Mouse (Mus musculus) C2C12 (cell line): ENCODE measurements around the gene Zfp970.
"Not testable (repeated sequence)": the region's sequence is repeated elsewhere in the genome, so short reads cannot be mapped to it uniquely, and the experiment has no call there.

Experiments used
- CTCF ChIP-seq: IDR thresholded peaks from one replicate; pipeline ENCODE4 v1.5.1; 2011; ENCODE audit not compliant: control insufficient read depth, insufficient read depth, insufficient read length
- MYOD1 ChIP-seq: IDR thresholded peaks from one replicate; pipeline ENCODE4 v1.6.1; 2011; ENCODE audit warnings: low read depth; ENCODE audit not compliant: control insufficient read depth, insufficient read length
- MYOG ChIP-seq: IDR thresholded peaks from one replicate; pipeline ENCODE4 v1.6.1; 2011; ENCODE audit not compliant: control insufficient read depth, insufficient read length; ENCODE audit errors: extremely low read depth

DNA sequence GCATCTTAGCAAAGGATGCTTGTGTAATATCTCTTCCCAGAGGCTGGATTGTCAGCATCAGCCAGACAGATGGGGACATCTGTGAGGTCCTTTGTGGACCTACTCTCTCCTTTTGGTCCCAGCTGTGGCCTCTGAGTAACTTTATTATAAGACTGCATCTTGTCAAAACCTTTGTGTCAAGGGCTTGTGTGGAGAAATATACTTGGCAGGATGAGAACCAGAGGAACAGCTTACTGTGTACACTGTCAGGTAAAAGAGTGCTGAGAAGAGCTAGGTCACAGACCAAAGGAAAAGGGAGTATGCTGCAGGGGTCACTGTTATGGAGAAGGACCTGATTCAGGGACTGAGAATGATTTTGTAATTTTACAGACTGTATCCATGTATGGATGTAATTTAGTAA lies 3.7 kb downstream of the Zfp970 start:
- not testable (repeated sequence) for TF ChIP-seq CTCF, MYOD1, MYOG
